Mouse (Mus musculus) yolk sac, embryonic 10.5 days (tissue): Measurements from ENCODE around the gene Cdk2ap2.
A peak's percentile ranks its signal among the peaks of the same experiment; 100 is the strongest.
"Not testable (repeated sequence)": the region's sequence is repeated elsewhere in the genome, so short reads cannot be mapped to it uniquely, and the experiment has no call there.

Source experiments
- DNase-seq: peaks from one replicate; pipeline ENCODE4 v3.0.0-alpha.2; 2017; ENCODE audit warnings: low spot score

Gene Cdk2ap2

DNA sequence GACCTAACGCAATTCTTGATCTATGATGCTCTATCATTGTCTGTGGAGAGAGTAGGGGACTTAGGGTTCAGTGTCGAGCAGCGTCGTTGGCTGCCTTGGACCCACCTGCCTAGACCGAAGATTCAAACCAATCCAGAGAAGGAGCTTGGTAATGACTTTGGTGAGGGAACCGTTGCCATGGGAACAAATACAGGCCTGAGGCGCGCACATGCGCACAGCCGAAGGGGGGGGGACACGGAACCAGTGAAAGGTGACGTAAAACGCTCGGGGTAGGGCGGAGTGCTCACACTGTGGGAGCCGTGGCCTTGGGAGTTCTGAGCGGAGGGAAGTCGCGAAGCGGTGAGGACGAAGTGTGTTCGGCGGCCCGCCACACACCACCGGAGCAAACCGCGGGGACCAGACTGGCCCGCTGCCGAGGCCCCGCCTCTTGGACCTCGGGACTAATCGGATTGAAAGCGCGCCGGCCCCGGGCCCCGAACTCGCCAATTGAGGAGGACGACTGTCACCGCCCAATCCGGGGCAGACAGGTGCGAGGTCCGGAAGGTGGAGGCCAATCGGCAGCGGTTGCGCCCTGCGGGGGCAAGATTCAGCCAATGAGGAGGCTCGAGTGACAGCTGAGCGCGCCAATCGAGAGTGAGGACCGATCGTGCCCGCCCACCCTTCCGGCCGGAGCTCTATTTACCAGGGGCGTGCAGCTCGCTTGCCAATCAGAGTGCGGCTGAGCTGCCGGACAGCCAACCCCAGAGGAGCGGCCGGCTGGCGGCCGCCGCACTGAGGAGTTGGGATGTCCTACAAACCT, at the start of gene Cdk2ap2:
Cdk2ap2 (plus strand) TSS at position 541 of the 799 bp plus-strand sequence.
- DNase-seq = peak; percentile 100

DNA sequence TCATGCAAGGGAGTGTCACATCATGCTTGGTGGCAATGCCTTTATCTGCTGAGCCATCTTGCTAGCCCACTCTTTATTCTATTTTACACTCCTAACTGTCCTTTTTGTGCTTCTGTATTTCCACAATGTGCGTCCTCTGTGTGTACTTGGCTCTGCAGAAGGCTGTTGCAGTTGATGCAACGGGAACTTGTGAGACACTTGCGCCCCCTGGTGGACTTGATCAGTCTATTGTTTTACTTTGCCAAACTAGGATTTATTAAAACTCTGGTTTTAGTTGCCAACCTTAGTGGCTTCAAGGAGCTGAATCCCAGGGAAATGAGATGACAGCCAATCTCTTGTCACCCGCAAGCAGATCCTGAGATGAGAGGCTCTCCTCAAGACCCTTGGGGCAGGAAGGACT, 49.1 kb upstream of the Cdk2ap2 start:
- peak; percentile 47 for DNase-seq

DNA sequence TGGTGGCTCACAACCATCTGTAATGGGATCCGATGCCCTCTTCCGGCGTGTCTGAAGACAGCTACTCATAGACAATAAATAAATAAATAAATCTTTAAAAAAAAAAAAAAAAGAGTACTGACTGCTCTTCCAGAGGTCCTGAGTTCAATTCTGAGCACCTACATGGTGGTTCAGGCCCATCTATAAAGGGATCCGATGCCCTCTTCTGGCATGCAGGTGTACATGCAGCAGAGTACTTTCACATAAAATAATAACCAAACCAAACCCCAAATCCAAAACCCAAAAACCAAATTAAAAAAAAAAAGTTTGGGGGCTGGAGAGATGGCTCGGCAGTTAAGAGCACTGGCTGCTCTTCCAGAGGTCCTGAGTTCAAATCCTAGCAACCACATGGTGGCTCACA, 47.9 kb upstream of the Cdk2ap2 start:
- not testable (repeated sequence) for DNase-seq

DNA sequence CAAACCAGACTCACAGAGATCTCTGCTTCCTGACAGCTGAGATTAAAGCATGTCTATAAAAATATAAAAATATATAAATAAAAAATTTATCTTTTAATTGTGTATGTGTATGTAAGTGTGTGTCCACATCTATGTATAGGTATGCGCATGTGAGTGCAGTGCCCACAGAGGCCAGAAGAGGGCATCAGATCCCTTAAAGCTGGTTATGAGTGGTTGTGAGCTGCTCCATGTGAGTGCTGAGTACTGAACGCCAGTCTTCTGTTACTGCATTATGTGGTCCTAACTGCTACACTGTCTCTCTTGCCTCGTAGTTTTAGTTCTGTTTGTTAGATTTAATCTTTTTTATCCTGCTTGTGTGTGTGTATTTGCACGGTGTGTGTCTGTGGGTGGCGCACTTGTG, 46.0 kb upstream of the Cdk2ap2 start:
- no peak for DNase-seq

DNA sequence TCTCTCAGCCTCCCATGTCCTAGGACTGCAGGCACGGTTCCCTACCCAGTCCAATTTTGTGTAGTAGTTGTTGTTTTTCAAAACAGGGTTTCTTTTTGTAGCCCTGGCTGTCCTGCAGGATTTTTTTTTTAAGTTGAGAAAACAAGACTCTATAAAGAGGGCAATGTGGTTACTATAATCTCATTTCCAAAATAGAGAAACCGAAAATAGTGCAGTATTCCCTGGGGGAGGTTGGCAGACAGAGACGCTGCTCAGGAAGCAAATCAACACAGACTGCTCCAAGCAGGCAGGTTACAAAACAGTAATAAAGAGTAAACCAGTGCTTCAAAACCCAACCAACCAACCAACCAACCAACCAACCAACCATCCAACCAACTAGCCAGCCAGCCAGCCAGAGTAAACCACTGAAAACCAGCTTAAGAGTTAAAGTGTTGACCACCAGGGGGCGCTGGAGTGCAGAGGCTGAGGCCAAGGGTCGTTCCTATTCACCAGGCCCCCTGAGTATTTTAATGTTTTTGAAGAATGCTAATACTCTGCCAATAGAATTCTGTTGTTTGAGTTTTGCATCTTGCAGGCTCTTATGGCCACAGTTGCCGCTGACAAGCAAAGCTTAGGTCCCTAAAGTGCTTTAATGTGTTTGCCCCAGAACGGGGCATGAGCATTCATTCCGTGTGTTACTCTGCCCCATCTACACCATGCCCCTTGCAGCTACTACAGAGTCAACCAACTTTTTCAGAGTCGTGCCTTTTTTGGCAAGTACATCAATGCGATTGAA, 45.1 kb upstream of the Cdk2ap2 start:
- no peak for DNase-seq

DNA sequence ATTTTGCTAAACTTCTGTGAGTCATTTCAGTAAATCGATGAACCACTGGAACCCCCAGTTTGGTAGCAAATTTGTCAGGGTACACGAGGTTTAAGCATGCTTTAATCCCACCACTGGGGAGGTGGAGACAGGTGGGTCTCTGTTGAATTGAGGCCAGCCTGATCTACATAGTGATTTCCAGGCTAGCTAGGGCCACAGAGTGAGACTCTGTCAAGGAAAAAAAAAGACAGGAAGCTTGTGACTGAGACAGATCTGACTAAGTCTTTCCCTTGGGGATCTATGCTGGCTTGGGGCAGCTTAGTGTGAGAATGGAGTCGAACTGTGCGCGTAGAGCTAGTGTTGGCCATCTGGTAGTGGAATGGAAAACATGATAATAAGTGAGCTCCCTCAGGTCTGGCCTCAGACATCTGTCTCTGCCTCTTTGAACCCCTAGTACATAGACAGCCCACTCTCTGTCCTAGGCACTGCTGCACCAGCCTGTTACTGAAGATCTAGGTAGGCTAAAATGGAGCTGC, 44.4 kb upstream of the Cdk2ap2 start:
- no peak for DNase-seq

DNA sequence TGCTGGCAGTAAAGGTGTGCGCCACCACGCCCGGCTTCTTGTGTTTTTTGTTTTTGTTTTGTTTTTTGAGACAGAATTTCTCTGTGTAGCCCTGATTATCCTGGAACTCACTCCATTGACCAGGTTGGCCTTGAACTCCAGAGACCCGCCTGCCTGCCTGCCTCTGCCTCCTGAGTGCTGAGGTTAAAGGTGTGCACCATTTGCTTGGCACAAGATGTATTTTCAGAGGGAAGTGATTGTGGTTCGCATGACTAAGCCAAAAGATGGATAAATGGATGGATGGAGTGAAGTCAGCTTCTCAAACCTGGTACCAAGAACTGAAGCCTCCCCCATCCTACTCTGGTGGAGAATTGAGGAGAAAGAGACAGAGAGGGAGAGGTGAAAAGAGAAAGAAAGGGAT, 42.4 kb upstream of the Cdk2ap2 start:
- no peak for DNase-seq

DNA sequence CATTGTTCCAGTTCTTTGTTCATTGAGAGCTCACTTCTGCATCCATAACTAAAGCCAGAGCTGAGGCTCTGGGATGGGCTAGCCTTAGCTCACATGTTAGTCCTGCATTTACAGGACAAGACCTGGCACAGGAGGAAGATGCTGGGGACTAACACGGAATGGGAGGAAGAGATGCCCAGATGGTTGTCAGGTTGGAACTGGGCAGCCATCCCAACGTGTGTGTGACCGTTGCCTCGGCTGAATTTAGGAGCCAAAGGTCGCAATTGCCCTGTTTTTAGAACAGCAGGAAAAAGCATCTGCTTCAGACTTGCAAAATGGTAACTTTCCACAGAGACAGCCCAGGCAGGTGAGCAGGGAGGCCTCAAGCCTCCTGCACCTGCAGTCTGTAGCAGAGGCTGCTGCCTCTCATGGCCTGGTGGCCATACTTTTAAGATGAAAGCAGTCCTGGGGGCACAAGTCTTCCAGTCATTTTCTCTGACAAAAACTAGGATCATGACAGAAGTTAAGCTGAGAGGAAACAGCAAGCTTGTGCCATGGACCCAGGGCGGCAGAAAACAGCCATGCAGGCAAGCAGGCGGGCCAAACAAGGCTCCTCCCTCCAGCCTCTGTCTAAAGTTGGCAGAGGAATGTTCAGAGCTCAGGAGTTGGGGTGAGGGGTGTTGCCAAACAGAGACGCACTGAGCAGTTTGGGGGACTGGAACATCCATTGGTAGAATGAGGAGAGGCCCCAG, 41.6 kb upstream of the Cdk2ap2 start:
- DNase-seq = no peak

DNA sequence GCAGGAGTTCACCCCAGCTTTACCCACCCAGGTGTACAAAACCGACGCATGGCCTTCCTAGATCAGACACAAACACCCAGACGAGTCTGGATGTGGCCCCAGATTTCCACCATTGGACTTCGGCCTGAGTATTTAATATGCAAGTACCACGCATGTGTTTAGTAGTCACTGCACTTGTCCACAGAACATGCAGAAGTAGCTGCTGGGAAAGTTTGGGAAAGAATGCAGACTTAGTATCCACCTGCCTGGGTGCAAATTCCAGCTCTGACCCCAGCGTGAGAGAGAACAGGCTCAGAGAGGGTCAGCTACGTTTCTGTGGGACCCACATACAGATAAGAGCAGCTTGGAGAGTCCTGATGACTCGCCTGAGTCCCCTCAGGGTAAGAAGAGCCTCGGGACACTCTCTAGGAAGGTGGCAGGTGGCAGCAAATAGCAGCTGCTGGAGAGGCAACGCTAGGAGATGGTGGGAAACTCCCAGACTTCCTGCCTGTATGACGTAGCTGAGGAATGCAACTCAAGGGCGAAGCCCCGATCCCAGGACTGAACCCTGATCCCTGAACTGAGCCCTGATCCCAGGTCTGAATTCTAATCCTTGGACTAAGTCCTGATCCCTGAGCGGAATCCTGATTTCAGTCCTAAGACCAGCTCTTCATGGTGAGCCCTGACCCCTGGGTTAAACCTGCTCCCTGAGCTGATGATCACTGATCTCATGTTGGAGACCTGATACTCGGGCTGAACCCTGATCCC, 40.9 kb upstream of the Cdk2ap2 start:
- peak; percentile 69 for DNase-seq

DNA sequence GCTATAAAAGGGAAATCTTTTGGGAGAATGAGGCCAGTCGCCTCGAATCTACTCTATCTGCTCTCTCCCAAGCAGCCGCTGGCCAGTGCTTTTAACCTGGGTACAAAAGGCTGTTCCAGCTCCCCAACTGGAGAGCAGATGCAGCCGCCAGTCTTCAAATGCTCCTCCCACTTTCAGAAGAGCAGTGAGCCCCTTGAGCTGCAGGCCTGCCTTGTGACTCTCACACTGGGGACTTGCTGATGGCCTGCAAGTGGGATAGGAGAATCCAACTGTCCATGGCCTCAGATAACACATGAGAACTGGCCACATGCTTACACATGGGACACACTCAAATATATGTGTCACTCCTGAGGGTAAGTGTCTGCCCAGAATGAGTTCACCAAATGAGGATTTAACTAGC, 40.3 kb upstream of the Cdk2ap2 start:
- DNase-seq = no peak

DNA sequence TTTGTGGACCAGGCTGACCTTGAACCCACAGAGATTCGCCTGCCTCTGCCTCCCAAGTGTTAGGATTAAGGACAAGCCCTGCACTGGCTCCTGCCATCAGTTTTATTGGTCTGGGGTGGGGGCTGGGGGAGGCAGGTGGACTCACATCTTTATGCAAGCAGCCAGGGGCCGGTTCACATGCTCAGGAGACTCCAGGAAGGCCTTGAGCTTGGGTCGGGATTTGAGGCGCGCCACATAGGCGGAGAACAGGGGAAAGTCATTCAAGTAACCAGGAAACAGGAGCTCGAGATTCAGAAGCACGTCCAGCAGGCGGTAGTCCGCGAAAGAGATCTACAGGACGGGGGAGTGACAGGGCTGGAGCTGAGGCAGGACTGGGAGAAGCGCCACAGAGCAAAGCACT, 39.6 kb upstream of the Cdk2ap2 start:
- no peak for DNase-seq

DNA sequence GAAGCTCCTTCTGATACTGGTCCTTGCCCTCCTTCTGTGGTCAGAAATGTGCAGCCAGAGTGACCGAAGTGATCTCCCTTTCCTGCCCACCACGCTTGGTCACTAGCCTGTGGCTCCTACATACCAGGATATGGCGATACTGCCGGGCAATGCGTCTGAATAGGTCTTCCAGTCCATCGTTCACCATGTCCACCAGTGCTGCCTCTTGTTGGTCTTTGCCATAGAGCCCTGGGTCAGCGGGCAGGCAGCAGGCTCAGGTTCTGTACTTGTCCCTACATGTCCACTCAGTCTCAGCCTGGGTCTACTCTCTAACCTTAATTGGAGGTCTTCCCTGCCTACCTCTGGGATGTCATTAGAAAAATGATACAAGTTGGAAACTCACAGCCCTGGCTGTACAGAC, 39.0 kb upstream of the Cdk2ap2 start:
- DNase-seq = no peak

DNA sequence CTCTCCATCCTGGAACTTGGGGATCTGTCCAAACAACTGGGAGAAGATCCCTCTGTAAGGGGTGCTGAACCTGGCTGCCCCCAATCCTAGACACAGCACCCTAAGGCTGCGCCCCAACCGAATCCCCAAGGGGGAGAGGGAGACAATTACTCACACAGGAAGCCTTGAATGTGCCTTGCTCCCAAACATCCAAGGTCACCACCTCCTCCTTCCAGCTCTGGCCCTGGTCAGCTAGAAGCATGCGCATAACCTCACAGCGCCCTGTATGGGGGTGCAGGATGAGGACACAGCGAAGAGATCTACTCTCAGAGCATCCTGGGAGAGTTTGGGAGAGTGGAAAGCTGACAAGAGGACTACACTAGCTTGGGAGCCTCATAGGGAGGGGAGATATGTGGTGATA, 38.4 kb upstream of the Cdk2ap2 start:
- no peak for DNase-seq

DNA sequence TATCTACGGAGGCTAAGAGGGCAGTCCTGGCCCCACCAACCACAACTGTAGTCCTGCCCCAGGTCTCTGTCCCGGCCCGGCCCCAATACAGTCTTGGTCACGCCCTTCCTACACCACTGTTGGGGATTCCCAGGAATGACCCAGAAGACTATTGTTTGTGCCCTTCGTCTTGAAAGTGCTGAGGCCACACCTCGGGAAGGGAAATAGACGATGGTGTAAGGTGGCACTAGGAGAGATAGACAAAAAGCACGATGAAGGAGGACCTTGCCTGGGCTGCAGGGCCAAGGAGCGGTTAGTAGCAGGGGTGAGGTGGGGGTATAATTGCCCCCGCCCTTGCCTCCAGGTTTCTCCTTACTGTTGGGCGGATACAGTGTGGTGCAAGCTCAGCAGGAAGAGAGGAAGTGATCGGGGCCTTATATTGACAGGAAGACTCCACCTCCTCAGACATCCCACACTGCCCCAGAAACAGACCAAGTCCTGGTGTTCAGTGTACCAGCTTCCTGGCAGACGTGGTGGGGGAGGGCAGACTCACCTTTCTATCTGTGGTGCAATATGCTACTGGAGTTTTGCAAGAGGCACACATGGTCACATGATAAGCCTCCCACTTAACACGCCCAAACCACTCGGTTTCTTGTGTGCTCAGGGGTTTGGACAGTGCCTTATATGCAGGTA, 37.8 kb upstream of the Cdk2ap2 start, which contains the start of gene Gstp3:
Gstp3 (minus strand) TSS at position 501 of the 672 bp plus-strand sequence.
- peak; percentile 55 for DNase-seq

DNA sequence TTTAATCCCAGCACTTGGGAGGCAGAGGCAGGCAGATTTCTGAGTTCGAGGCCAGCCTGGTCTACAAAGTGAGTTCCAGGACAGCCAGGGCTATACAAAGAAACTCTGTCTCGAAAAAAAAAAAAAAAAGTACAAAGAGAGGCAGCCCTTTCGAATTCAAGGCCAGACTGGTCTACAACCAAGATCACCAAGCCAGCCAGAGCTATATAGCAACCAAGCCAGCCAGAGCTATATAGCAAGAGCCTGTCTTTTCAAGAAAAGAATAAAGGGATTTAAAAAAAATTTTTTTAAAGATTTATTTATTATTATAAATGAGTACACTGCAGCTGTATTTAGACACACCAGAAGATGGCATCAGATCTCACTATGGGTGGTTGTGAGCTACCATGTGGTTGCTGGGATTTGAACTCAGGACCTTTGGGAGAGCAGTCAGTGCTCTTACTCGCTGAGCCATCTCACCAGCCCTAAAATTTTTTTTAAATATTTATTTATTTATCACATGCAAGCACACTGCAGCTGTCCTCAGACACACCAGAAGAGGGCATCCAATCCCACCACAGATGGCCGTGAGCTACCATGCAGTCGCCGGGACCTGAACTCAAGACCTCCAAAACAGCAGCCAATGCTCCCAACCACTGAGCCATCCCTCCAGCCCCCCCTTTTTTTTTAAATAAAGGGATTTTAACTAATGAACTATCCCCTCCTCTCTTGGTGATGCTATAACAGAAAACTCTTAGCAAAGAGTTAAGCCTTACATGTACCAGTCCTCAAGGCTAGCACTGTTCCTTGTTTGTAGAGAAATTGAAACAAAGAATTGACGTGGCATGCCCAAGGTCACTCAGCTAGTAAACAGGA, 36.7 kb upstream of the Cdk2ap2 start:
- DNase-seq = not testable (repeated sequence)

DNA sequence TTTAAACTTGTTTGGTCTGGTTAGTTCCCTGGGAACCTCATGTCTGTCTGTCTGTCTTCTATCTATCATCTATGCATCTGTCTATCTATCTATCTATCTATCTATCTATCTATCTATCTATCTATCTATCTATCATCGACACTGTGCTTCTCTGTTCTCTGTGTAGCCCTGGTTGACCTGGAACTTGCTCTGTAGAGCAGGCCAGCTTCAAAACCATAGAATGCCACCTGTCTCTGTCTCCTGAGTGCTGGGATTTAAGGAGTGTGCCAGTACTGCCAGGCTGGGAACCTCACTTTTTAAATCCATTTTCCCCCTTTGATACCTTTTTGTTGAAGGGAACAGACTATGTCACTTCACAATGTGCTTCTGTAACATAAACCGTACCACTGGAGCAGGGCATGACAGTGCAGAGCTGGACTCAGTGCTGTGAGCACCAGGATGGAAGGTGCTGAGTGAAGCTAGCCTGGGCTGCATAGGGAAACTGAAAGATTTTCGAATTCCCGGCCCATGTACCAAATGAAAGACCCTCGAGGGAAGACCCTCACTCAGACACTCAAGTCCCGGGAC, 36.0 kb upstream of the Cdk2ap2 start:
- no peak for DNase-seq

DNA sequence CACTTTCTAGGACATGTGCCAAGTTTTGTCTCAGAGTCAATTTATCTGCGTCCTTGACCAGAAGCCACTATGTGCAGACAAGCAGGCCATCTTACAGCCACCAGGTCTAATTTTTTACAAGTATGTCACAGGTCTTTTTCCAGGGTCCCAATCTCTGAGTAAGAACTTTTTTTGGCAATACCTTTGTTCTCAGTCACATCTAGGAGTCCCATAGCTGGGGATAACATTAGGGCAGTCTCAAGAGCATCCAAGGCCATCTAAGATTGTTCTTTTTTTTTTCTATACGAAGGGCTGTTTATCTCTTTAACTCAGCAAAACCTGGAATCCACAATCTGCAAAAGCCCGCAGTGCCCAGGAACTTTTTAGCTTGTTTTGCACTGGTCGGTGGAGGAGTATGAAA, 33.6 kb upstream of the Cdk2ap2 start:
- not testable (repeated sequence) for DNase-seq

DNA sequence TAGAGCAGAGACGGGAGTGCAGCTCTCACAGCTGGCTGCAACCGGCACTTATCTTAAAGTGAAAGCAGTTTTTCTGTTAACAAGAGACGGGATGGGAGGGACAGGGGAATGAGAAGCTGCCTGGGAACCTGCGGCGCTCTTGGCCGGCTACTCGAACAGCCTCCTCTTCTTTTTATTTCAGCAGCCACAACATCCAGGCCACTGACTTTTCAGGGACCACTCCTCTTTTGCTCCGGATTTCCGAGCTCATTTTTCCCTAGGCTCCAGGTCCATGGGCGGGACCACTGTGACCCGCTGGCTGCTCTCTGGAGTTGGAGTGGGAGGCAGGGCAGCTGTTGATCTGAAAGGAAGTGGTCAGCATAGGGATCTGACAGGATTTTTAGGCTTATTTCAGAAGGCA, 32.5 kb upstream of the Cdk2ap2 start:
- not testable (repeated sequence) for DNase-seq

DNA sequence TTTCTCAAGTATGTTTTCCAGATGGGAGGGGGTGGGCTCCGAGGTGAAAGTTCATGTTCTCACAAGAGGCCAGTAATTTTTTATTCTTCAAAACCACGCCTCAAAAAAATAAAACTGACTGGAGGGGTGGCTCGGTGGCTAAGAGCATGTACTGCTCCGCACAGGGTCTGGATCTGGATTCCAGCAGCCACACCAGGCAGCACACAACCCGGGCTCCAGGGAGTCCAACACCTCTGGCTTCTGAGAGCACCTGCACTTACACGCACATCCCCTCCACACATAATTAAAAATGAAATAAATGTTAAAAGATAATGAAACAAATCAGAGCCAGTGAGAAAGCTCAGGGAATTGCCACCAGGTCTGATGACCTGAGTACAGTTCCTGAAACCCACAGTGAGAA, 30.7 kb upstream of the Cdk2ap2 start:
- no peak for DNase-seq

DNA sequence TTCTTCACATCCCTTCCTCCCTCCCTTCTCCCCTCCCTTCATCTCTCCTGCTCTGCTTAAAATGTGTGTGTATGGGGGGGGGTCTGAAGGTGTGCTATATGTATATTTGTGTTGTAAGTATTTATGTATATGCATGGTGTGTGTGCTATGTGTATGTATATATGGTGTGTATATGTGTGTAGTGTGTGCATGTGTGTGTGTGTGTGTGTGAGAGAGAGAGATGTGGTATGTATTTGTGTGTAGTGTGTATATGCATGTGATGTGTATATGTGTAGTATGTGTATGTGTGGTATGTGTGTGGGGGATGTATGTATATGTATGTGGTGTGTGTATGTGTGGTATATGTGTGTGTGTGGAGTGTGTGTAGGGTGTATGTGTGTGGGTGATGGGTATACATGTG, 30.1 kb upstream of the Cdk2ap2 start:
- DNase-seq = no peak
